Mouse (Mus musculus) urinary bladder, postnatal 25 days (tissue): ENCODE results near the gene Col23a1.

Source experiments
- DNase-seq: peaks from one replicate; pipeline ENCODE4 v3.0.0; 2022; ENCODE audit warnings: low spot score

Col23a1 gene

DNA sequence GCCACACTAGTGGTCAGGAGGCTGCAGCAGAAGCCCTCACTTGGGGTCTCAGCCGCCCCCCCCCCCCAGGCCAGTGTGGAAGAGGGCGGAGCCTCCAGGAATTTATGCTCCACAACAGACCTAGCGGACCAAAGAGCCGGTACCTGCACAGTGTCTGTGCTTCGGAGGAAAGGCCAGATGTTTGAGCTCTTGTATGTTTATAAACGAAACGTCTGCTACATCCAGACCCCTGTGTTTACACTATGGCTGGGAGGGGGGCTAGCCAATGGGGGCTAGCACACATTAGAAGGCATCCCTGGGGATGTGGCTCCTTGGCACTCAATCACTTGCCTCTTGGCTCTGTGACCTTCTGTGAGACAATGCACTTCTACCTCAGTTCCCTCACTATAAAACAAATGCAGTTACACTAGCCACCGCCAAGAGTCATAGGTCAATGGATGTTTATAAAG is 99.2 kb downstream of the Col23a1 start:
- no peak for DNase-seq

- no peak for DNase-seq
These were observed 100.0 kb downstream of the Col23a1 start for GRCm38 (mm10) chr11:51389763-51390162.

DNA sequence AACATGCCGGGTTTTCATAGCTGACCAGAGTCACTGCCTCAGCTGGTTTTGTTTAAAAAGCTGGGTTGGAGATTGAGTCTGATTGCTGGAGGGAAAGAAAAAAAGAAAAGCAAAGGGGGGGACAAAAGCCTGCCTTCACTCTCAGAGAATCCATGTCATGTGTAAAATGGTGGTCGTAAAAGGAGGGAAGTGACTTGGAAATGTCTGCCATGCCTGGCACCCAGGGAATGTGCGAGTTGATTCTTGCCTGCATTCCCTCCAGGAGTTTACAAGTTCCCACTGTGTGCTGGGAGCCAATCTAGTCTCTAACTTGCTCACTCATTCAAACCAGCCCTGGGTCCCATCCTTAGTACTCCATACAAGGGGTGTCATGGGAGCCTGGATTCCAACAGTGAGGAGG is 100.8 kb downstream of the Col23a1 start:
- no peak for DNase-seq

- DNase-seq = no peak
These were observed 101.8 kb downstream of the Col23a1 start for GRCm38 (mm10) chr11:51391548-51391947.

GRCm38 (mm10) chr11:51394301-51394865 is 104.7 kb downstream of the Col23a1 start:
- DNase-seq = no peak

DNA sequence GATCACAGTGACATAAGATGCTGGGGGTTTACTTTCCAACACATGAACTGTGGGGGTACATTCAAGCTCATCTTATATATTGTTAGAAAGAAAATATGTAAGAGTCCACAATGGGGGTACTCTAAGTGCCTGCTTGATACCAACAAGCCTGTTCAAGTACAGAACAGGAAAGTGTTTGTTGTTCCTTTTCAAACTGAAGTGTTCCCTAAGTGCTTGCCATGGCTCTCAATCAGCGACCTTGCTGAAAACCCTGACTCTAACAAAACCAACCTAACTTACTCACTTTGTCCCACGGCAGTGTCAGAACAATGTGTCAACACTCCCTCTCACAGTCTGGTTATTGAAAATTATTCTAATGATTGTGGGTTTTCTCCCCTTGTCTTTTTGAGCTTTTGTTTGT is 106.7 kb downstream of the Col23a1 start:
- DNase-seq = no peak

GRCm38 (mm10) chr11:51398084-51398483 is 108.4 kb downstream of the Col23a1 start:
- DNase-seq = no peak

- DNase-seq = no peak
These were observed 110.6 kb downstream of the Col23a1 start for GRCm38 (mm10) chr11:51400356-51400755.

DNA sequence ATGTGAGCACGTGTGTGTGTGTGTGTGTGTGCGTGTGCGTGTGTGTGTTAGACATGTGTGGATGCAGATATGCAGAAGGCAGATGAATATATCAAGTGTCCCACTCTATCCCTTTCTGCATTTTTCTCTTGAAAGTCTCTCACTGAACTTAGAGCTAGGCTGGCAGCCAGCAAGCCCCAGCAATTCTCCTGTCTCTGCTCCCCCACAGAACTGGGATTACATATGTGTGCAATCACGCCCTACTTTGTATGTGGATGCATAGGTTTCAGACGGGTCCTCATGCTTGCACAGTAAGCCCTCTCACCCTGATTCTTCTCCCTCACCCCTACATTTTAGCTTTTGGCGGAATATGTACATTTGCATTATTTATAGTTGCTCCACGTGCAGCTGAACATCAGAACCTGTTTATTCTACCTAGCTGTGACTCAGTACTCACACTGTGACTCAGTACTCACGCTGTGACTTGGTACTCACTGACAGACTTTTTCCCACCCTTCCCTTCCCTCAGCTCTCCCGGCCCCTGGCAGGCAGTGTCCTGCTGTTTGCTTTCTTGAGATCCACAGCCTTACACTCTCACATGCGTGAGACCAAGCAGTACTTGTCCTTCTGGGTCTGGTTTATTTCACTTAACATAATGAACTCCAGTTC is 111.9 kb downstream of the Col23a1 start:
- no peak for DNase-seq

DNA sequence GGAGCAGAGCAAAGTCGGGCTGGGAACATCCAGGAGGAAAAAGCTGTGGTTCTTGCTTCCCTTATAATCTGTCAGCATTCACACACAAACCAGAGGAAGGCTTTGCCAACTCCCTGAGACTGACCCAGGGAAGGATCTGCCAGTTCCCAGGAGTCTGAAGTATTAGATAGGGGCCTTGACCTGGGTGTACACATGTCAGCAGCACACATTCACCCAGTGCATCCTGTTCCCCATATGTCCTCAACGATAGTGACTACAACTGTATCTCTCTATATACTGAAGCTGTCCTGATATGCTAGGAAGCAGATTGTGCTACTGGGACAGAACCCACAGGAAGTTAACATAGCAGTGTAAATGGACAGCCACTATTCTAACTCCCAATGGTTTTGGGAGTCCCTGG is 114.2 kb downstream of the Col23a1 start:
- DNase-seq = no peak

DNA sequence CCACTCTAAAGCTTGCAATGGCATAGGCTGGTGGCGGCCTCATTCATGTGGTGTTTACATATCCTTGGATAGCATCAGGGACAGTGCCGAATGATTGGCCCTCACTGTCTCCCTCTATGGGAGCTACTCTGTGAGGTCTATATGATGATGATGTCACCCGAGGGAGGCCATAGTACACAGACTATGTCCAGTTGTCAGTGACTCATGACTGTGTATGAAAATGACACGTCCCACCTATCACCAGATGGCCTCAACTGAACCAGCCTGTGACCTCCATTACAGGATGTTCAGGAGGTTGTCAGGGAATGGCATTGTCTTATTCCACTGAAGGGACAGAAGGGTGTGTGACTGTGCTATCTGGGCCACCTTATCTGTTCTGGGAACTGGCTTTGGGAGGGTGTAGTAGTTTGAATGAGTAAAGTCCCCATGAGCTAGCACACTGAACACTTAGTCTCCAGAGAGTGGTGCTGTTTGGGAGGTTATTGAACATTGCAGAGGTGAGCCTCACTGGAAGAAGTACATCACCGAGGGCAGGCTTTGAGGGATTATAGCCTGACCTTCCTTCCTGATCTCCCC is 115.2 kb downstream of the Col23a1 start:
- DNase-seq = no peak

DNA sequence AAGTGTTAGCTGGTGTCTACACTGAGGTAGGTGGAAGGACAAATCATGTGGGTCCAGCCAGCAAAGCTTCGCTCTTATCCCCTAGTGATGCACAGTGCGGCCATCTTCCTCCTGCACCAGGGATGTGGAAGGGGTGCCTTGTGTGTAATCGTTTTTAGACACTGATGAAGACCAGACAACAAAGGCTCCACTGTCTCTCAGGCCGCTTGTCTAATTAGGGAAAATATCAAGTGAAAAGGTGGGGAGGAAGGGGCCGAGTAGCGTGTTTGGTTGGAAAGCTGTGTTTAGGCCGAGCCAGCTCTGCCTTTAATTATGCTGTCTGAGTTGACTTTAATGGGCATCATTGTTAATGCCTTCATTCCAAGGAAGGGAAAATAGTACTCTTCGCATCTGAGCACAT is 116.8 kb downstream of the Col23a1 start:
- no peak for DNase-seq

DNA sequence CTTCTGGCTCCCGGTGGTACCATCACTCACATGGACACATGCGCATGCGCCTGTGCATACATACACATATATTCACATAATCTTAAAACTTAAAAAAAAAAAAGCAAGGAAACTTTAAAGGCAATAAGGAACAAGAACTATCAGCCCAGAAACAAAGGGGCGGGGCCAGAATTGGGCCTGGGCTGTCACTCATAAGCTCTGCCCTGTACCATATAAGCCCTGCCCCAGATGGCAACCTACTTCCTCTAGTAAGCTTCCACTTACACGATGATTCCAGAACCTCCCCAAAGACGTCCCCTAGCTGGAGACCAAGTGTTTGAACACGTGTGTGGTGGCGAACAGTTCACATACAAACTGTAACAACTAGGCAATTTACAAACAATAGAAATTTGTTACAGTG is 117.6 kb downstream of the Col23a1 start:
- DNase-seq = no peak

GRCm38 (mm10) chr11:51410771-51411170 is 121.1 kb downstream of the Col23a1 start:
- no peak for DNase-seq

GRCm38 (mm10) chr11:51414520-51414919 is 124.8 kb downstream of the Col23a1 start:
- no peak for DNase-seq

DNA sequence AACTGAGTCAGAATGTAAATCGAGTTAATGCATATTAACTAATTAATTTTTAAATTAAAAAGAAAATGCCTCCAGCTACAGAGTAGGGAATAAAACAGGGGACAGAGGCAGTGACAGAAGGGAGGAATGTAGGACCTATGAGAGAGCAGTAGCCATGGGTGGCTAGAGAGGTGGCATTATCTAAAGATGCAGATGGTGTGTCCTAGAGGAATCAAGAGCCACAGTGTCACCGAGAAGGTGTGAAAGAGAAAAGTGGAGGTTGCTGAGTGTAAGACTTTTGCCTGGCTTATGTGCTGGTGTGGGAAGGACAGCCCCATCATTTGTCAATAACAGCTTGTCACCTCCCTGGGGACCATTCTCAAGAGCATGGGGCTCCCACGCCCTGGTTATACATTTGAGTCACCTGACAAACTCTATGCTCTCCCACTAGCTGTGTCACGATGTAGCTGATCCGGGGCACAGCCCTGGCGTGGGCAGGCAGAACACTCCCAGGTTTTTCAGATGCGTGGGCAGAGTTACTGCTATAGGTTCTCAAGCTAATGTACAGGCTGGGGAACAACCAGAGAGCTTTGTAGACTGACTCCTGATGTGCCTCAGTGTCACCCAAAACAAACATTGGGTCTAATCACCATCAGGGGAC is 125.4 kb downstream of the Col23a1 start:
- DNase-seq = no peak

GRCm38 (mm10) chr11:51418807-51419206 is 129.1 kb downstream of the Col23a1 start:
- DNase-seq = no peak

DNA sequence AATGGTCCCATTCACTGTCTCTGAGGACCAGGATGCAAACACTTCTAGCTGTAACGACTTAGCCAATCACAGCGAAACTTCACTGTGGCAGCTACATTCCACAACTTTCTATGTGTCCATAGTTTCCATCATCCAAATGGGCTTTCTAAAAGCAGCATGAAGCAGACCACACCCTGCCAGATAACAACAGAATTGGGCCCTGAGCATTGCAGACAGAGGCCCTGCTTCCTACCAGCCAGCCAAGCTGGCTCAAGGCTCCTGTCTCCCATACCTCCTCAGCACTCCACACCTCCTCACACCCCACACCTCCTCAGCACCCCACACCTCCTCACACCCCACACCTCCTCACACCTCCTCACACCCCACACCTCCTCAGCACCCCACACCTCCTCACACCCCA is 132.2 kb downstream of the Col23a1 start:
- DNase-seq = no peak

DNA sequence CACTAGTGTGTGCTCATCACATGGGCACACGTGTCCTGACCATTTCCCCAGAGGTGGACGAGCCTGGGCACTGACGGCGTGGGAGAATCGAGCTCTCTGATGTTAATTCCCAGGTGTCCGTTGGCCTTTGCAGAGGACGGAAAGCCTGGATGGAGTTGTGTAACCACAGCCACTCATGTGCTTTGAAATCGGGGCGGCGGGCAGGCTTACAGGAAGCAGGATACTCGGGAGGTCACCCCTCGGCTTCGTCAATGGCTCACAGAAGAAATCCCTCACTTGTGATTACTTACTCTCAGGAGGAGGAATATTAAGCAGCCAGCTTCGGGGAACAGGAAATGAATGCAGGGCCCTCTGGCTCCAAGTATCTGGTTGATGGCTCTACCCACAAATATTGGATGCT is 133.0 kb downstream of the Col23a1 start:
- no peak for DNase-seq

DNA sequence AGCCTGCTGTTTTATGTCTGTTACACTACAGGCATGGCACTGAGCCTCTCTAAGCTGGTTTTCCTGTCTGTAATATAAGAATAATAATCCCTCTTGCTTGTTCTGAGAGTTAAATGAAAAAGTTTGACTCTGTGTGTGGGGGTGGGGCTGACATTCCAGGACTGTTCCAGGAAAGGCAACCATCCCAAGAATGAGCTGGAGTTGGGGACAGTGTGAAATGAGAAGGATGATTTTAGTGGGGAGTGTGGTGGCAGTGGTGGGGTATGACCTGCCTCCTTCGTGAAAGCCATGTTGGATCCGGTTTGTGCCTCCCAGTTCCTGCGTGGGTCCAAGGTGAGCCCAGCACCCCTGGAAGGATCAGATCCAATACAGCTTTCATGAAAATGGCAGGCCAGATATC is 136.4 kb downstream of the Col23a1 start:
- no peak for DNase-seq

DNA sequence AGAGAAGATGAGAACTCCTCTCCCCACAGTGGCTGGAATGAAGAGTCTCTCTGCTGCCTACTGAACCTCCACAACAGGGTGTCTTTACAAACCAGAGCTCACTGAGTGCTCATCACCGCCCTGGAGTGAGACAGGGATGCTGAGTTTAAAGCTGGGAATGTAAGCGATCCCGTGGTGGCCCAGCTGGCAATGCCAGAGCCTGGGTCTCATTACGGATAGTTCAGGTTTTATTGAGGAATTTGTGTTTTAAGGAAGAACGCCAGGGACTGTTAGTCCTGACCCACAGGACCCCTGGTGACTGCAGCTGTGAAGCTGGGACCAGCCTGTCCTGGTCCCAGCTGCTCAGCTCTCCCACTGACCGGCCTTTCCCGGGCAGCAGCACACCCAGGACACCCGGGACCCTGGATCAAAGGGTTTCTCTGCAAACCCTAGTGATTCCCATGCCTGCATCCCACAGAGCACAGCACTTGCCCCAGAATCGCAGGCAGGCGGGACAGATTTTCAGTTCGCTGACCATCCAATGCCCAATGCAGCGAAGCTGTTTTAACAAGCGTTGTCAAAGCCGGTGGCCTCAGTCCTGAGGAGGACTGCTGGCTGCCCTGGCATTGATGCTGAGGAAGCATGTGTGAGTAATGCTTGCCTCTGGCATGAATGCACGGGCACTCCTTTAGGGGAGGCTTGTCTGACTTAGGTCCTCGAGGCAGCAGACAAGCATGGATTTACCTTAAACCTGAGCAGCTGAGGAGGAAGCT is 139.9 kb downstream of the Col23a1 start:
- no peak for DNase-seq

- DNase-seq = no peak
These were observed 140.5 kb downstream of the Col23a1 start for GRCm38 (mm10) chr11:51430180-51430578.

GRCm38 (mm10) chr11:51431287-51431686 is 141.6 kb downstream of the Col23a1 start:
- DNase-seq = no peak
